Mouse (Mus musculus) kidney, adult 10 weeks (tissue): Measurements from ENCODE around the gene Klhl2. TPM values are rescaled to one million over a fixed set of nuclear protein-coding genes. Genes with fewer than 3 reads are reported as not detected.

ENCODE experiments used
- polyA plus RNA-seq: library from polyadenylated mRNA; stranded (reverse); fragments of 350-450 nt; fragmentation: Illumina TruSeq; extraction: RNeasy Lipid Tissue Mini Kit (QIAGEN cat#74804); gene quantifications from one replicate; pipeline ENCODE4 v1.2.3, GENCODE M21; 2014; ENCODE audit warnings: low read depth, low replicate concordance

Gene Klhl2
- 33.9 TPM for polyA plus RNA-seq

DNA sequence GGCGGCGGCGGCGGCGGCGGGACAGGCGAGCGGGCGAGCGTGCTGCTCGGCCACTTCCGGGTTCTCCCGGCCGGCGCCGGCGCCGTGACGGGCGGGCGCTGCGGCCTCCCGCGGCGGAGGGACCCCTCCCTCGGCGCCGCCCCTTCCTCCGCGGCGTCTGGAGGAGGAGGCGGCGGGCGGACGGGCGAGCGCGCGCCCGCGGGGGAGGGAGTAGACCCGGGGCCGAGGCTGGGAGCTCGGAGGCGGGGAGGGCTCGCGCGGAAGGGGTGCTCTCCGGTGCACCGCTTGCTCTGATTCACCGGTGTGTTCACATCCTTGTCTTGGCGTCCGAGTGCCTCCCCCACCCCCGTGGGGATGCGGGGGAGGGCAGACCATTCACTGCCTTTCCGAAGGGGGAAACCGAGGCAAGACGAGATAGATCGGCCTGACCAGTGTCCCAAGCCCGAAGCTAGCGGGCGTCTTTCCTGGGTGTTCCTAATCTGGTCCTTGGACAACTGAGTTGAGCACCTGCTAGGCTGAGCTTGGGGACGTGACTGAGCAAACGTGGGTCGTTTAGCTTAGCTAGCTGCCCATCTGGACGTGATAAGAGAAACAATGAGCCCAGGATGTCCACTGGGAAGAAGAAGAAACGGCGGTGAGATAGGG, at the start of gene Klhl2:
Klhl2 (minus strand) TSS at position 121 of the 645 bp plus-strand sequence.

DNA sequence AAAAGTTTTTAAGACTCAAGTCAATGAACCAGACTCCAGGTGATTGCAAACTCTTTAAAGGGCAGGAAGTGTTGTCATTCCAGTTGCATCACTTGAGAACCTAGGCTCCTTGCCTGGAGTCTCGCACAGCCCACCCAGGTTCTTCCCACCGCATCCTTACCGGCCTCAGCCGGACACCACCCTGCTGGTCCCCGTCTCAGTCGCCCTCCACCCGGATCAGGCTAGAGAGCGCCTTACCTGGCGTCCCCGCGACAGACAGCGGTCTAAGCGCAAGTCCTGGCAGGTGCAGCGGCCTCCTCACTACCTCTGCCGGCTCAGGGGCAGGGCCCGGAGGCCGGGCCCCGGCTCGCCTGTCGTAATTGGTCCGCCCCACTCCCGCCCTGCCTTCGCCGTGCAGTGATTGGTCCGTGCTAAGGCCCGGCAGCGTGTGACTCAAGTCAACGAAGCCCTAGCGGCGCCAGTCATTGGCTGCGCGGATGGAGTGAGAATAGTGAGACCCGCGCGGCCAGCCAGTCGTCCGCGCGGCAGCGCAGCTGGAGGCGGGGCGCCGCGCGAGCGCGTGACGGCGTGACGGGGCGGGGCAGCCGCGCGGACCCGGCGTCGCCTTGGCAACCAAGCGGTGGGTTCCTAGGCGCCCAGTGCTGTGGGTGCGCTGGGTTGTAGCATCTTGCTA, 116.4 kb downstream of the Klhl2 start, which contains the start of gene Msmo1:
Msmo1 (minus strand) TSS at position 522 of the 673 bp plus-strand sequence.

DNA sequence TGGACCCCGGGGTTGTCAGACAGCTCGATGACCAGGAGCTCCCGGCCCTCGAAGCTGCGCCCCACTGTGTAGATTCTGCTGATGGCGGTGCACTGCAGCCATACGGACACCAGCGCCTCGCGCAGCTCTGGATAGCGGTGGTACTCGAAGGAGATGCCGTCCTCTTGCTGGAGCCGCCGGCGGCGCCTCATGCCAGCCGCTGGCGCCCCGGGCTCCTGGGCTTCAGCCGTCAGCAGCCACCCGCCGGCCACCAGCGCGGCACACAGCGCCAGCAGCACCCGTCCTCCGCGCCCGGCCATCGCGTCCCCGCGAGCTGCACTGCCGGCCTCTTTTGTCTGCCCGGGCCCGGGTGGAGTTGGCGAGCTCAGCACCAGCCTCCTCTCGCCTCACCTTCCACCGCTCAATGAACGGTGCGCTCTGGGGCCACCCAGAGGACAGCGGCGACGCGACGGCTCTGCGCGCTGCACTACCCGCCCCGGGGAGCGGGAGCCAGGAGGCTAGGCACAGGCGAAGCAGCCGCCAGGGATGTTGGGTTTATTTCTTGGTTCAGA, 157.1 kb downstream of the Klhl2 start, which contains the start of gene Cpe:
Cpe (minus strand) TSS at position 404 of the 551 bp plus-strand sequence.

Other genes starting within 250 kb of the Klhl2 start
- 89.4 TPM for gene Cpe, start 157.0 kb downstream of the Klhl2 start, polyA plus RNA-seq
- gene Msmo1, start 116.2 kb downstream of the Klhl2 start, polyA plus RNA-seq = 76.7 TPM
- gene Tmem192, start 97.2 kb upstream of the Klhl2 start, polyA plus RNA-seq = 29.6 TPM
- gene Trim75, start 137.8 kb upstream of the Klhl2 start, polyA plus RNA-seq = 0.57 TPM
- gene Trim61, start 168.5 kb upstream of the Klhl2 start, polyA plus RNA-seq = 5.3 TPM
- 1.2 TPM for gene Trim60, start 168.6 kb upstream of the Klhl2 start, polyA plus RNA-seq
- gene Apela, start 187.3 kb upstream of the Klhl2 start, polyA plus RNA-seq = 488 TPM
- not detected for gene Gm10663, start 225.0 kb upstream of the Klhl2 start, polyA plus RNA-seq